Mouse (Mus musculus): ENCODE results near the gene Efna5.

DNA sequence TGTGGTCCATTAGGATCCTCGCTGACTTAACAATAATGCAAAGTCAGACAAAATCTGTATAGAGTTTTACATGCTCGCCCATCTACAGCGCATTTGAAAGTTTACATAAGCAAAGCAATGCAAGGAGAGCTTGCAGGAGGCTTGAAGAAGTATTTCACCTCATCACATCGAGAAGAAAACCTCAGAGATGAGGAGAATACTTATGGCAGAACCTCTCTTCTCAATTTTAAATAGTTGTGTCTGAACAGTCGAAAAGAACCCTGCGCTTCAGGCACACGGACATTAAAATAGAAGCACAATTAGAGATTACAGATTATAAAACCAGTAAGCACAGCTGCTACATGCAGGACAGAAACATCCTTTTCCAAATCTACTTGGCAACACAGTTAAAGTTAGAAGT is 215.3 kb downstream of the Efna5 start:
- no peak for TF ChIP-seq GATA1 (IDR thresholded peaks at IDR 0.05; ENCODE audit: borderline replicate concordance, low read length)
- TF ChIP-seq FLI1 (IDR thresholded peaks at IDR 0.05; ENCODE audit: low read length): no peak
